Mouse (Mus musculus) c-Kit-positive CD71-positive TER-119-negative erythroid progenitor cells, embryonic 14.5 days (primary cell): ENCODE results near the gene Dpf3.

Experiments
- DNase-seq: peaks from one replicate; pipeline ENCODE4 v3.0.0-alpha.2; 2013; ENCODE audit warnings: low read depth

The Dpf3 gene

GRCm38 (mm10) chr12:83338345-83338744 lies 149.2 kb downstream of the Dpf3 start:
- no peak for DNase-seq

DNA sequence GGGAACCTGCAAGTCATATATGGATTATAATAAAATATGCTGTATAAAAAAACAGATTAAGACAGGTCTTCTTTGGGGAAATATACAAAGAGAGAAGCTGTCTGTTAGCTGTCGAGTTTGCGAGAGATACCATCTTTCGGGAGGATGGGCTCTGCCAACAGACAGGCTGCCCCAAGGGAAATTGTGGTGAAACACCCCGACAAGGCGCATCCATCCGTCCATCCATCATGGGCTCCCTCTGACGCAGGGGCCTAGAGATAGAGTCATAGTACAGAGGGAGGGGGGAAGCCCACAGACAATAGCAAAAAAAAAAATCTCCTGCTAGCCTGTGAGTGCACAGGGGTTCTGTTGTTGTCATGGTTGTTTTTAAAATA lies 149.8 kb downstream of the Dpf3 start:
- DNase-seq = no peak

- DNase-seq = no peak
Observed at GRCm38 (mm10) chr12:83337077-83337775, 150.3 kb downstream of the Dpf3 start.

GRCm38 (mm10) chr12:83330056-83330455 lies 157.5 kb downstream of the Dpf3 start:
- DNase-seq = no peak

DNA sequence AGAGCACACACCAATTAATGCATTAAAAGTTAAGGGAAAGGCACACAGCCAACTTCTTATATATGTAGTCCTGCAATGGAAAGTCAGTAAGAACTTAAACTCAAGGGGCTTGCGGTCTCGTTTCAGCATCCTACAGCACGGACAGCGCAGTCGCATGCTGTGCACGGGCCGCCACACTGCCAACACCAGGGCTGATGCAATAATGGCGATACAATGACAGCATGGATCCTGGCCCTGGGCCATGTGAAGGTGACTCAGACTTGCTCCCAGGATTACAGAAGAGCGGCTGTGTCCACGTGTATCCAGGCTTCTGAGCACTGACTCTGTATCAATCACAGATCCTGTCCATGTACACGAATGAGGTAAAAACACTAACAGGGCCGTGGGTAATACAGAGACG lies 158.6 kb downstream of the Dpf3 start:
- no peak for DNase-seq

- DNase-seq = no peak
Observed at GRCm38 (mm10) chr12:83328491-83328890, 159.0 kb downstream of the Dpf3 start.

DNA sequence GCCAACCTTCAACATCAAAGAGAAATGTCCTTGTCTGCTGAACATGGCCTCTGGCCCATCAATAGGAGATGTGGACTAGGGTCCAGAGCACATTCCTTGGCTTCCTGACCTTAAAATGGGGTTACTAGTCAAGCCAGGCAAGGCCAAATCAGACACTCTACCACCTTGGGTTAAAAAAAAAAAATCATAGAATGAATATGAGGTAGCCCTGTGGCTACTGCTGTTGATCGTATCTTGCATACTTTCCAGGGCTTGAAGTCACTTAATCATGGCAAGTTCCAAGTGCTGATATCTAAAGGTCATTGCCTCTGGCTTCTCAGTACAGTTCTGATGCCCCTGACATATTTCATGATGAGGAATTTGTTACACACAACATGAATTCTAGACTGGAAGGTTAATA lies 160.1 kb downstream of the Dpf3 start:
- DNase-seq = no peak

GRCm38 (mm10) chr12:83320725-83321124 lies 166.8 kb downstream of the Dpf3 start:
- no peak for DNase-seq

- no peak for DNase-seq
Observed at GRCm38 (mm10) chr12:83317646-83318443, 169.7 kb downstream of the Dpf3 start.

DNA sequence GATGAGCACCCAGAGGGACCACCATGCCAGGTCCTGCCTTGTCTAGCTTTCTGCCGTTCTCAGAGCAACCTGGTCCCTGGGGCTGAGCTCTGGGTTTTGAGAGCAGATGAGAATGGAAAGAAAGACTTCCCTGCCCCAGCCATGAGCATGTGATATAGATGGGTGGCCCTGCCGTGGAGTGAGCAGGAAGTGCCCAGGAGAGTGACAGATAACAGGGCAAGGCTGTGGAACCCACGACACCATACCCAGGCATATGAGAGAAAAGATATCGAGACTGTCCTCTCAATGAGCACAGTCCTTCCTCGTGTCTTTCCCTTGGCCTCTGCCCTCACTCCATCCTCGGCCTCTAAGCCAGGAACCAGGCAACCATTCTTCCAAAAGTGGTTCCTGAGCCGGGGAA lies 172.8 kb downstream of the Dpf3 start:
- no peak for DNase-seq

GRCm38 (mm10) chr12:83312818-83313217 lies 174.7 kb downstream of the Dpf3 start:
- no peak for DNase-seq

GRCm38 (mm10) chr12:83310567-83310966 lies 176.9 kb downstream of the Dpf3 start:
- no peak for DNase-seq

- DNase-seq = peak; percentile 69
Observed at GRCm38 (mm10) chr12:83309031-83309804, 178.3 kb downstream of the Dpf3 start.

- DNase-seq = no peak
Observed at GRCm38 (mm10) chr12:83308627-83309026, 178.9 kb downstream of the Dpf3 start.

GRCm38 (mm10) chr12:83303221-83303620 lies 184.3 kb downstream of the Dpf3 start:
- DNase-seq = no peak

GRCm38 (mm10) chr12:83302320-83303153 lies 185.0 kb downstream of the Dpf3 start:
- no peak for DNase-seq

- DNase-seq = no peak
Observed at GRCm38 (mm10) chr12:83301616-83302319, 185.7 kb downstream of the Dpf3 start.

DNA sequence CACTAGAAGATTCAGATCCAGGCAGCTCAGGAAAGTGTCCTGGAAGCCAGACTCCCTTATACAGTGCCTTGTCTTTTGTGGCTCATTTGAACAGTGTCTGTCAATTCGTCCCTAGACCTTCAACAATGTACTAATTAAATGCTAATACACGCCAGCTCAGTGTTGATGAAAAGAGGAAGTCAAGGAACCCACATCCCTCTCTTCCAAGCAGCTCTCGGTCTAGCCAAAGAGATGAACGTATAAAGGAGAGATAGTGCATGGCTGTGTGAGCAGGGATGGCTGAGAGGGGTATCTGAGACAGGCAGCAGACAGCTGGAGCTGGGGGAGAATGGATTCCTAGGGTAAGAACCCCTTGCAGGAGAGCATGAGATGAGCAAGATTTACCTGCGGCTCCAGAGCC lies 189.2 kb downstream of the Dpf3 start:
- no peak for DNase-seq

DNA sequence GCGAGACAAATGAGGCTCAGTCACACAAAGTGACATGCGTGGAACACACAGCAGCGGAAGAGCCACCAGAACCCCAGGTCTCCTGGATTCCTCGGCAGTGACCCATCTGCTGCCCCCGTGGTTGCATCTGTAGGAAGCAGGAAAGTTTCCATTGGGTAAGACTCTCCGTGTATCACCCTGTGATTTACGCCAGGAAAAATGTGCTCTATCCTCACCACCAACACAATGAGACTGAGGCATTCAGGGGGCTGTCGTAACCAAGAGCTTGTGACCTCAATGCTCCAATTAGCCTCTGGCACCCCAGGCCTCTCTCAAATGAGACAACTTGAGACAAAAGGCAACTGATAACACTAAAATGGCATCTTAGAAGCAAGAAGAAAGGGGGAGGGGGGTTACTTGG lies 192.5 kb downstream of the Dpf3 start:
- DNase-seq = no peak

- DNase-seq = no peak
Observed at GRCm38 (mm10) chr12:83291915-83292314, 195.6 kb downstream of the Dpf3 start.
